Mouse (Mus musculus): ENCODE results near the gene Pofut1.

The Pofut1 gene

GRCm38 (mm10) chr2:153283919-153284318 lies 42.6 kb downstream of the Pofut1 start:
- in situ Hi-C loops (cut with MboI; ENCODE audit: unreplicated experiment in 2 of 2): no loop called here

- in situ Hi-C loops (cut with MboI; ENCODE audit: unreplicated experiment in 2 of 2): no loop called here
Measured at GRCm38 (mm10) chr2:153286524-153286923, 45.2 kb downstream of the Pofut1 start.

- in situ Hi-C loops (cut with MboI; ENCODE audit: unreplicated experiment in 2 of 2): no loop called here
Measured at GRCm38 (mm10) chr2:153287835-153288234, 46.5 kb downstream of the Pofut1 start.

- in situ Hi-C loops (cut with MboI; ENCODE audit: unreplicated experiment in 2 of 2): loop anchor here in 1 of 2 experiments (10.0 kb wide), 1 partner anchor 46 kb away; the partner anchor contains the start of genes Plagl2 and Pofut1
Measured at GRCm38 (mm10) chr2:153290938-153291928, 49.9 kb downstream of the Pofut1 start, which contains the start of gene Kif3b. Gene Kif3b, plus strand, starts transcription at chr2:153291413.

- in situ Hi-C loops (cut with MboI; ENCODE audit: unreplicated experiment in 2 of 2): loop anchor here in 1 of 2 experiments (10.0 kb wide), 1 partner anchor 48 kb away; the partner anchor contains the start of genes Plagl2 and Pofut1
Measured at GRCm38 (mm10) chr2:153292305-153292861, 51.0 kb downstream of the Pofut1 start.

- in situ Hi-C loops (cut with MboI; ENCODE audit: unreplicated experiment in 2 of 2): loop anchor here (5.0 to 10.0 kb wide), 2 partner anchors 50 to 97 kb away; partner anchors contain the start of genes Plagl2 (in 1 of the 2) and Pofut1 (in 1 of the 2)
Measured at GRCm38 (mm10) chr2:153295196-153295595, 53.9 kb downstream of the Pofut1 start.

GRCm38 (mm10) chr2:153297771-153298170 lies 56.4 kb downstream of the Pofut1 start:
- in situ Hi-C loops (cut with MboI; ENCODE audit: unreplicated experiment in 2 of 2): loop anchor here (5.0 to 10.0 kb wide), 2 partner anchors 53 to 95 kb away; partner anchors contain the start of genes Plagl2 (in 1 of the 2) and Pofut1 (in 1 of the 2)

- in situ Hi-C loops (cut with MboI; ENCODE audit: unreplicated experiment in 2 of 2): loop anchor here (5.0 to 10.0 kb wide), 2 partner anchors 54 to 94 kb away; partner anchors contain the start of genes Plagl2 (in 1 of the 2) and Pofut1 (in 1 of the 2)
Measured at GRCm38 (mm10) chr2:153298460-153298859, 57.1 kb downstream of the Pofut1 start.

- in situ Hi-C loops (cut with MboI; ENCODE audit: unreplicated experiment in 2 of 2): loop anchor here (5.0 to 10.0 kb wide), 2 partner anchors 54 to 93 kb away; partner anchors contain the start of genes Plagl2 (in 1 of the 2) and Pofut1 (in 1 of the 2)
Measured at GRCm38 (mm10) chr2:153298863-153299262, 57.5 kb downstream of the Pofut1 start.

- in situ Hi-C loops (cut with MboI; ENCODE audit: unreplicated experiment in 2 of 2): no loop called here
Measured at GRCm38 (mm10) chr2:153301123-153301522, 59.8 kb downstream of the Pofut1 start.

GRCm38 (mm10) chr2:153305240-153305639 lies 63.9 kb downstream of the Pofut1 start:
- in situ Hi-C loops (cut with MboI; ENCODE audit: unreplicated experiment in 2 of 2): no loop called here

- in situ Hi-C loops (cut with MboI; ENCODE audit: unreplicated experiment in 2 of 2): no loop called here
Measured at GRCm38 (mm10) chr2:153308586-153308985, 67.3 kb downstream of the Pofut1 start.

- in situ Hi-C loops (cut with MboI; ENCODE audit: unreplicated experiment in 2 of 2): no loop called here
Measured at GRCm38 (mm10) chr2:153309106-153309505, 67.8 kb downstream of the Pofut1 start.

- in situ Hi-C loops (cut with MboI; ENCODE audit: unreplicated experiment in 2 of 2): no loop called here
Measured at GRCm38 (mm10) chr2:153310228-153310627, 68.9 kb downstream of the Pofut1 start.

- in situ Hi-C loops (cut with MboI; ENCODE audit: unreplicated experiment in 2 of 2): no loop called here
Measured at GRCm38 (mm10) chr2:153312884-153313283, 71.6 kb downstream of the Pofut1 start.

GRCm38 (mm10) chr2:153318408-153318807 lies 77.1 kb downstream of the Pofut1 start:
- in situ Hi-C loops (cut with MboI; ENCODE audit: unreplicated experiment in 2 of 2): no loop called here

- in situ Hi-C loops (cut with MboI; ENCODE audit: unreplicated experiment in 2 of 2): no loop called here
Measured at GRCm38 (mm10) chr2:153319036-153319643, 77.8 kb downstream of the Pofut1 start.

Data from v-Abl transformed pro-B cells (cell line).